Mouse (Mus musculus) brain, embryonic 14.5 days (tissue): ENCODE results near the gene Ankrd24.

ENCODE experiments used
- CTCF ChIP-seq: fragments of 200-500 bp; IDR thresholded peaks from 2 replicates; pipeline ENCODE4 v1.5.1; 2012; ENCODE audit warnings: inconsistent platforms, mild to moderate bottlenecking, moderate library complexity, borderline replicate concordance; ENCODE audit not compliant: insufficient read depth, insufficient read length; ENCODE audit errors: extremely low read depth
- POLR2A ChIP-seq: fragments of 200-500 bp; IDR thresholded peaks from 2 replicates; pipeline ENCODE4 v1.6.1; 2012; ENCODE audit warnings: mild to moderate bottlenecking, inconsistent platforms, borderline replicate concordance; ENCODE audit not compliant: poor library complexity, insufficient read depth, insufficient read length, severe bottlenecking; ENCODE audit errors: extremely low read depth

GRCm38 (mm10) chr10:81626101-81626993, 2.0 kb upstream of the Ankrd24 start:
- no peak for TF ChIP-seq POLR2A
- no peak for TF ChIP-seq CTCF
